Mouse (Mus musculus) heart, embryonic 14.5 days (tissue): ENCODE measurements around the gene Nol12. TPM values are rescaled to one million over a fixed set of nuclear protein-coding genes. Genes with fewer than 3 reads are reported as not detected.

Experiments used
- microRNA-seq: library from miRNA; unstranded; fragments of <30 nt; microRNA quantifications from one replicate; pipeline ENCODE4, GENCODE M21; 2016
- polyA plus RNA-seq: library from polyadenylated mRNA; unstranded; fragments of >200 nt; fragmentation: Nextera tagmentation; extraction: Ambion mirVana; gene quantifications from 2 replicates; pipeline ENCODE4 v1.2.1, GENCODE M21; 2014

Nol12 gene
- polyA plus RNA-seq, 1 experiment from 2014 or later = 30.5 TPM

Small RNA genes lying within 50 kb of the gene (microRNA-seq; reads per million reads assigned to microRNA genes)
- not detected for gene Mir6955

Other genes starting within 250 kb of the Nol12 start
- gene Elfn2, start 216.2 kb upstream of the Nol12 start, polyA plus RNA-seq = not detected in 2 replicates
- 8.2 and 8.3 TPM in 2 replicates for gene Mfng, start 161.5 kb upstream of the Nol12 start, polyA plus RNA-seq
- gene Card10, start 131.9 kb upstream of the Nol12 start, polyA plus RNA-seq = 6.5 and 7.1 TPM in 2 replicates
- gene Cdc42ep1, start 92.3 kb upstream of the Nol12 start, polyA plus RNA-seq = 29.0 and 30.1 TPM in 2 replicates
- not detected in 2 replicates for gene Lgals2, start 79.4 kb upstream of the Nol12 start, polyA plus RNA-seq
- 30.7 and 33.2 TPM in 2 replicates for gene Gga1, start 57.7 kb upstream of the Nol12 start, polyA plus RNA-seq
- gene Gm49510, start 35.3 kb upstream of the Nol12 start, polyA plus RNA-seq = 0.16 TPM in 1 of 2 replicates, not detected in the other
- 13.6 and 14.5 TPM in 2 replicates for gene Sh3bp1, start 35.2 kb upstream of the Nol12 start, polyA plus RNA-seq
- gene Pdxp, start 21.0 kb upstream of the Nol12 start, polyA plus RNA-seq = 26.2 and 26.6 TPM in 2 replicates
- gene Lgals1, start 8.2 kb upstream of the Nol12 start, polyA plus RNA-seq = 708 and 842 TPM in 2 replicates
- 34.9 and 41.1 TPM in 2 replicates for gene Triobp, start 12.8 kb downstream of the Nol12 start, polyA plus RNA-seq
- gene H1f0, start 93.5 kb downstream of the Nol12 start, polyA plus RNA-seq = 102 and 117 TPM in 2 replicates
- gene Galr3, start 107.0 kb downstream of the Nol12 start, polyA plus RNA-seq = not detected in 2 replicates
- 20.2 and 23.0 TPM in 2 replicates for gene Ankrd54, start 128.0 kb downstream of the Nol12 start, polyA plus RNA-seq
- gene Eif3l, start 140.2 kb downstream of the Nol12 start, polyA plus RNA-seq = 144 and 153 TPM in 2 replicates
- gene Micall1, start 174.0 kb downstream of the Nol12 start, polyA plus RNA-seq = 18.9 and 20.2 TPM in 2 replicates
- 271 and 299 TPM in 2 replicates for gene Polr2f, start 206.1 kb downstream of the Nol12 start, polyA plus RNA-seq
- gene 1700088E04Rik, start 206.3 kb downstream of the Nol12 start, polyA plus RNA-seq = 5.6 and 8.4 TPM in 2 replicates
- gene Sox10, start 230.3 kb downstream of the Nol12 start, polyA plus RNA-seq = 0.63 and 0.80 TPM in 2 replicates